Mouse (Mus musculus) ovary, postnatal 36 days (tissue): Measurements from ENCODE around the gene Syne1.
"Not testable (repeated sequence)": the region's sequence is repeated elsewhere in the genome, so short reads cannot be mapped to it uniquely, and the experiment has no call there.

ENCODE experiments used
- DNase-seq: peaks from one replicate; pipeline ENCODE4 v3.0.0; 2022; ENCODE audit warnings: low spot score, mixed read lengths

Gene Syne1

DNA sequence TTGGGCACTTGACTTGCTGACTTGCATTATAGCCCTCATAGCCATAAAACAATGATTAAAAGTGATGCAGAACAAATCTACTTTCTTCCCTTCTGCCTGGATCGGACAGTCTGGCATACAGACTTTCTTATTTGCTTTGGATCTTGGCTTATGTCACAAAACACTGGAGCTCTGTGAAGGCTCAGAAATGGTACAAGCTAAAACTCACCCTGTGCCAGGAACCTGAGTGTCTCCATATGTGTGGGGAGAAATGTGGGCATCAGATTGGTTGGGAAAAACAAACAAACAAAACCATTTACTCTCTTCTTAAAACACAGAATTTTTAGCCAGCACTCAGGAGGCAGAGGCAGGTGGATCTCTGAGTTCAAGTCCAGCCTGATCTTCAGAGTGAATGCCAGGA lies 30.6 kb downstream of the Syne1 start:
- DNase-seq, result no peak

DNA sequence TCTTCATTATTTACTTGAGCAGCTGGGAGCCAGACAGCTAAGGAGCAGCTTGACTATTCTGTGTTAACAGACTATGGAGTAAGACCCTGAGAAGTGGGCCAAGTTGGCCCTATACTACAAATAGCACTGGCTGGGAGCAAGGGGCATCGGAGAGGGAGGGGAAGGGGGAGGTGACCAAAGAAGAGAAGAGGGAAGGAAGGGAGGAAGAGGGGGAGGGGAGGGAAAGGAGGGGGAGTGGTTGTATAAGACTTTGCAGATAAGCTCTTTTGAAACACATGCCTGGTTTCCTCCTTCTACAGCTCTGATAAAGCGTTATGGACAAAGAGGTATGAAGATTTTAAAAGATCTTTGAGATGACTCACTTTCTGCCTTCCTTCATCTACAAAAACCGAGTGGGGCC lies 36.0 kb downstream of the Syne1 start:
- DNase-seq, result no peak

DNA sequence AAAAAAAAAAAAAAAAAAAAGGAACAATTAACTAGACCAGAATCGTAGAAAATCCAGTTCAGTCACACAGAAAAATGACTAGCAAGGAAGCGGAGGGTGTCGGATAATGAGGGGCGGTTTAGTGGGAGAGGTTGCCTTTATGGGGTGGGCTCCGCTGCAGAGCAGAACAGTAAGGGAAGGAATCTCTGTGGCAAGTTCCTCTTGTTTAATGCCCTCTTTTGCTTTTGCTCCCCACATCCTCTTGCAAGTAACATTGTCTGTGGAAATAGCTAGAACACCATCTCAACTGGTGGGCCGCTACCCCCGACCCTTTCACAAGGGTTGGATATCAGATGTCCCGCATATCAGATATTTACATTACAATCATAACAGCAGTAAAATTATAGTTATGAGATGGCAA lies 37.1 kb downstream of the Syne1 start:
- no peak for DNase-seq

DNA sequence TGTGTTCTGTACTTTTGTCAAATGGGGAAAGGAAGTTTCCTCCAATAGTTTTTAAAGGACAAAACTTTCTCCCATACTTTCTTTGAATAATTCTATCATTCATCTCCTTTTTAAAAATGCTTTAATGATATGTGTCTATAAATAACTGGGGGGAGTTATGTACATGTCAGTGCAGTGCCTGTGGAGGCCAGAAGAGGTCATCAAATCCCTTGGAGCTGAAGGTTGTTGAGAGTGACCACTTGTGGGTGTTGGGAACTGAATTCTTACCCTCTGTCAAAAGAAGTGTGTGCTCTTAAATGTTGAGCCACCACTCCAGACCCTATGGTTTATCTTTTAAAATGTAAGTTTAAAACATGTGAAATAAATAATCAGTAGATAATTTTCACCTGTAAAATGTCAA lies 39.0 kb downstream of the Syne1 start:
- DNase-seq, result no peak

DNA sequence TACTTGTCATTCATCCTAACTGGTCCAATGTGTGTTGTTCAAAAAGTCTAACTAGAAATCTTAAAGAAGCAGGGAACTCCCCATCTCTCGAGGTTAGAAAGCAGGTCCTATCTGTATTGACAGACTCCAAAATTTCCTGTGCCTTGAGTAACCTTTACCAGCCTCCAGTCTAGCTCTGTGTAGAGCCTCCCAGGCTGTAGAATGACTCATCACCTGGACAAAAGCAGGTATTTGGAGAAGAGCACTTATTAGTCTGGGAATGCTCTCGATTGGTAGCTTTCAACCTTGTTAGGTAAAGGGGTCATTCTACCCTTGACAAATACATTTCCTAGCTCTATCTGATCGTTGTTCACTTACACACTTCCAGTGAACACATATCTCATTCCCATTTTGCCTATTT lies 39.9 kb downstream of the Syne1 start:
- no peak for DNase-seq

DNA sequence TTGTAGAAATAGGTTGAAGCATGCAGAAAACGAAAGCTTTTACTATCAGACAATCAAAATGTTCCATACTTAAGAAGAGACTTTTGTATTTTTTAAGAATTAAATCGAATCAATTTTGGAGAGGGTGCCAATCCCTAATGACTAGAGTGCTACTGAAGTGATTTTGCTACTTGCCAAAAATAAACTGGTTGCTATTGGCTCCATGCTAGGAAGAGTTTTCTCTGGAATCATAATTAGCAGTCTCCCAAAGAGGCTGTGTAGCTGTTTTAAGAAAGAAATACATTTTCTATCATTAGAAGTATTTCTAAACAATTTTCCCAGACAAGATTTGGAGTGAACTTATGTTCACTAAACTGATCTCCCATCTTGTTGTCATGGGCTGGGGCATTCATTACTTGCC lies 43.8 kb downstream of the Syne1 start:
- DNase-seq, result no peak

DNA sequence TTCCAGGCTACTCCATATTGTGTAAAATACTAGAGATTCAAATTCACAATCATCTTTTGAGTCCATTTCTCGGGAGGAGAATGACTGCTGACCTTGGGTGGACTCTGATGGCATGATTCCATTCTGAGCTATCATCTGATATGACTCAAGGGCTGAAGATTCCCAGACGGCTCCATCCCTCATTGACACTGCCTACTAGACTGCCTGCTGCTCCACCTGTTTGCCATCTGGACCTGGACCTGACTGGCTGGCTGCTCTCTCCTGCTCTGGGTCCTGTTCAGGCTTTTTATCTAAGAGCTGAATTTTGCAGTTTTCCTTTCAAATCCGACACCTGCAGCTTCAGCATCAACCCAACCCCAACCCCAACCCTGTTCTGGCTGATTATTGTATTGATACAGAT lies 46.5 kb downstream of the Syne1 start:
- DNase-seq, result no peak

DNA sequence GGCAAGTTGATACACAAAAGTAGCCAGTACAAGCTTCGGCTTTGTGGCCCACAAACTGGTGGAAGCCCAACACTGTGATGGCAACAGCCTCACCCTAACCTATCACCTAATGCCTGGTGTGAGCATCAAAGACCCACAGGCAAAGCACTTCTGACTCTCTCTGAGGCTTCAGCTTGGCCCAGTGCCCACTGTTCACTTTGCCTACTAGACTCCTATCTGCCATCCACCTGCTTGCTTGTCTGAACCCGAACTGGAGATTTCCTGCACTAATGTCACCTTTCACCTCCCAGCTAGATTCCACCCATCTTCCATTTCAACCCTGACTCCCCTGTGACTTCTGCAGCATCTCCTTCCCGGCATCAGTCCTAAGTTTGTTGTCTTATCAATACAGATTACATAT lies 47.4 kb downstream of the Syne1 start:
- DNase-seq, result no peak

DNA sequence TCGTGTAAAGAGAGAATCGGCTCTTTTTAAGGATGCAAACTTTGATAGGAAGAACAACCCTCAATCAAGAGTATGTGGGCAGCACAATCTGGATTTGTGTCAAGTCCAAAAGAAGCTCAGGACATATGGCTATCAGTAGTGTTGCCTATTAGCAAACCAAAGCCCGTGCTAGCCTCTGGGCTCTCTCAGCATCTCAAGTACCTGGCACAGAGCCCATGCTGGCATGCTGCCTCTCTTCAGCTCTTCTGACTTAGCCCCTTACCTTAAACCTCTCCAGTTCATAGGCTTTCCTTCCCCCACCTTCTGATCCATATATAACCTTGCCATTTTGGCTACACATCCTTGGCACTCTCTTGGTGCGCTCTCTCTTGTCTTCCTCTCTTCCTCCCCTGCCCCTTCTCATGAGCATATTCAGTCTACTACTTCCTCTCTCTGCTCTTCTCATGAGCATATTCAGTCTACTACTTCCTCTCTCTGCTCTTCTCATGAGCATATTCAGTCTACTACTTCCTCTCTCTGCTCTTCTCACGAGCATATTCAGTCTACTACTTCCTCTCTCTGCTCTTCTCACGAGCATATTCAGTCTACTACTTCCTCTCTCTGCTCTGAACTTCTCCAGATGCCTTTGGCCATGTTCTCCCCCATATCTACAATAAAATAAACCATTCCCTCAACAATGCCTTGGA lies 51.5 kb downstream of the Syne1 start:
- not testable (repeated sequence) for DNase-seq

DNA sequence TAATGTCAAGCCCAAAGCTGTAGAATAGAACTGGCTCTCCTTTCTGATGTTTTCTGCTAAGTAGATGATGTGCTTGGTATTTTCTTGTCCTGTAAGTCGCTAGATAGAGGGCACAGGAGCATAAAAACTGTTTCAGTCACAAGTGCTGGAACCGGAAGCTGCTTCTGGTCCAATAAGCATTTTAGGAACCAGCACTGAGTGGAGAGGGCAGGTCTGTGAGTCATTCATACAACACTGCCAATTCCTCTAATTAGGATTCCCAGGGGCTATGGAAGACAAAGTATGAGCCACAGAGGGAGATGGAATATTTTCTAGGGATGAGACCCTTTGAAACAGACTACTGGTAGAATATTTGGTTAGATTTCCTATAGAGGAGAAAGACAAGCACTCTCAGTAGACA lies 53.4 kb downstream of the Syne1 start:
- DNase-seq, result no peak

DNA sequence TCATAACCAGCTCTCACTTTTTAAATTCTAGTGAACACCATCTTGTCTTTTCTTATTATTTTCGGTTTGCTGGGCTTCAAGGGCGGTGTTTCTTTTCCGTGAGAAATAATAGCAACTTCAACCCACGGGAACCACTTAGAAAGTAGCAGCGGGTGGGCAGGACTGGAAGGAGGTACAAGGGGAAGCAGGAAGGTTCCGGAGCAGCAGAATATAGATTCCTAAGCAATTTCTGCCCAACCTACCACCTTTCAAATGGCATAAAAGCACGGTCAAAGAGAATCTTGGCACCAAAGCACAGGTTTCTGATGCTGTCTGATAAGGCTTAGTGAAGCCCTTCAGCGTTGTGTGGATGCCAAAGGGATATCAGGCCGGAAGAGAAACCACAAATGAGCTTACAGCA lies 60.2 kb downstream of the Syne1 start:
- DNase-seq, result no peak

DNA sequence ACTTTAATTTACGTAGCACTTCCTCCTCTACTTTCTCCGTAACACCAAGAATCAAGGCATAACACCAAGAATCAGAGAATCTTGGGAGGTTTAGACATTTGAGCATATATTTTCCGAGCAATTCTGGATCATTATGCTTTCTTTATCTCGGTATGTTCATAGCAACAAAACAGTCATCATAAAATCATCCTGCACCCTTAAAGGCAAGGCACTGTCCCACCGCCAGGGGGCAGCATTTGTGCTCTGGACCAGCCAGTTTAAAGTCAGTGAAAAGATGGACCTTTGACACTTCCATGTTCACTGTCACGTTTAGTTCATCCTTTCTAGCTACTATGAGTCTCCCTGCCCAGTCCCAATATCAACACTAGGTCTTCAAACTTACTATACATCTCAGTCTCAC lies 61.3 kb downstream of the Syne1 start:
- no peak for DNase-seq

DNA sequence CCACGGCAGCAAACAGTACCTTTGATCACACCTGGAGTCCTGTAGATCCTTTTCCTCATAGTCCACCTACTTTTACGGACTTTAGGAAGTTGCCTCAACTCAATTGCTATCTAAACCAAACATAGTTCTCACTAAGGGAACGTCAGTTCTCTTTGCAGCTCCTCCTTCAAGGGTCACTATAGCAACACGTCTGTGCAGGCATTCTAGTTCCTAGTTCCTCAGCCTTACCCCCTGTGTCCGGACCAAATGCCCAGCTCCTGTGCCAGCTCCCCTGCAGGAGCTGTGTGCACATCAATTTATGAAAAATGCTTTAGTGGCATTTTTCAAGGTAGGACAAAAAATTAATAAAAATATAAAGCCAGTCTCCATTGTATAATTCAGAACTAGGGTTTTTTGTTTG lies 63.2 kb downstream of the Syne1 start:
- no peak for DNase-seq

DNA sequence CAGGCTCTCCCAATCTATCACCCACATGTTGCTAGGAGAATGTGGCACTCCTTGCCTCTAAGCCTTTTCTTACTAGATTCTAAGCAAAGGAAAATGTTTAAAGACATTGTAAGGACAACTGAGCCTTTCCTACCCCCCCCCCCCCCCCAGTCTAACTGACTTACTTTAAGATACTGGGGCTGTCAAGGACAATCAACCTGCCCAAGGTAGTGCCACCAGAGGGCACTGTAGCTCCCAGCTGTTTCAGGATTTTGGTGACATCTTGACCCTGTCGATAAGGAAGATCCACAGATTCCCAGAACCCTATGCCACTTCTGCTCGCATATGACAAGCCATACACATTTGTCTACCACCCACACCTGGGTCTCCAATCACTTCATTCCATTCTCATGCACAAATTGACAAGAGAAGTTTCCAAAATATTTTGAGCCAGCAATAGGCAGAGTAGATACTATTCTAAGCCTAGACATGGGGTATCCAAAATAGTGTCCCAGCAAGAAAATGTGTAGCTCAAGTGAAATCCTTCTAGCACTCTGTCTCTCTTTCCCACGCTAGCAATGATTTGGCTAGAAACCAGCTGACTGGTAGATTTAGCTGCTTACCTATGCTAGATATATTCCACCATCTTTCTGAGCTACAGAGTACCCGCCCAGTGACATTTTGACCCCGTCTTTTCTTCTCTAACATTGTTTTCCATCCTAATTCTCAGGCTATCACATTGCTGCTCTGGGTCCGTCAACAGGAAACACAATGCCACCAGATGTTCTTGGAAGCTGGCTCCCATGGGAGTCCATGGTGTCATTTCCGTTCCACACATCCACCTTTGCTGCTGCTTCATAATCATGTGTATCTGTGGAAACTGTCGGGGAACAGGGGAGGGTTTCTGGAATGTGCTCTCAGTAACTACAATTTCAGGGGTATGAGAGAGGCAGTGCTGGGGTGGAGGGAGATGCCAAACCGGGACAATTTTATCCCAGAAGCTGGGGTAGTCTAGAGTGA lies 70.4 kb downstream of the Syne1 start:
- DNase-seq, result no peak

DNA sequence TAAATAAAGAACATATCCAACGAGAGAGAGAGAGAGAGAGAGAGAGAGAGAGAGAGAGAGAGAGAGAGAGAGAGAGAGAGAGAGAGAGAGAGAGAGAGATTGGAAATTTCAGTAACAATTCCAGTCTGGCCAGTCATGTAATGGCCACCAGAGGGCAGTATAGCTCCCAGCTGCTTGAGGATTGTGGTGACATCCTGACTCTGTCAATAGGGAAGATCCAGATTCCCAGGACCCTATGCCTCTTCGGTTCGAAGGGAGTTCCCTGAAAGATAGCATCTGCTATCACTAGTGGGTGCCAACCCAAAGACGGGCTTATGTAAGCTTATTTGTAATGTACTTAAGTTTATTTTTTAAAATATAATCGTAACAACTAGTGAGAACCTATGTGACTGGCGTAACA lies 71.2 kb downstream of the Syne1 start:
- DNase-seq, result peak; percentile 10

DNA sequence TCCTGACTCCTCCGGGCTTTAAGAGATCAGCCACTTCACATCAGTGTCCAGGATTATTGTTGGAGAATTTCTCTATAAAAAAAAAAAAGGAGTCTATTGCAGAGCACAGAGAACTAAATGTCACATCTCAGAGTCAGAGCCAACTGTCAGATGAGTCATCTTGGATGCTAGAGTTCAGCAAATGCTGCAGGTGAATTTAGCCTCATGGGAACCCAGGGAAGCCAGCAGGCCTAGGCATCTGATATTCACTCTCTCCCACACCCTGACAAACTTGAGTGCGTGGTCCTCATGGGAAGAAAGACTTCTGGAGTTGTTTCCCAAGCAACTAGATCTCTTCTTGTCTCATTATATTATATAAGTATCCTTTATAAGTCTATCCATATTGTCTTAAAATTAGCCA lies 82.6 kb downstream of the Syne1 start:
- no peak for DNase-seq

DNA sequence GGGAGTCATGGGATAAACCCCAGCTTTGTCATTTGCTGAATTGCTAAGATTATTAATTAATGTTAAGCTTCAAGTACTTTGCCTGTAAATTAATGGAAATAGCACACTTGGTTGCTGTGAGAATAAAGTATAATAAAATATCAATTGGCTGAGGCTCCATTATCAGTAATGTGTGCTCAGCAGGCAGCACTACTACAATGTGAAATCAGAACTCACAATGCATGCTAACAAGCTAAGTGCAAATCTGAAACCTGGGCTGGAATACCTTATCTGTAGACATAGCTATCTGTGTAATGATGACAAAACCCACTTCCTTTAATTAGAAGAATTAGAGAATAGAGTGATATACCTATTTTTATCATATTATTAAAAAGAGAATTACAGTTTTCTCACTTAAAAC lies 97.5 kb downstream of the Syne1 start:
- DNase-seq, result no peak

DNA sequence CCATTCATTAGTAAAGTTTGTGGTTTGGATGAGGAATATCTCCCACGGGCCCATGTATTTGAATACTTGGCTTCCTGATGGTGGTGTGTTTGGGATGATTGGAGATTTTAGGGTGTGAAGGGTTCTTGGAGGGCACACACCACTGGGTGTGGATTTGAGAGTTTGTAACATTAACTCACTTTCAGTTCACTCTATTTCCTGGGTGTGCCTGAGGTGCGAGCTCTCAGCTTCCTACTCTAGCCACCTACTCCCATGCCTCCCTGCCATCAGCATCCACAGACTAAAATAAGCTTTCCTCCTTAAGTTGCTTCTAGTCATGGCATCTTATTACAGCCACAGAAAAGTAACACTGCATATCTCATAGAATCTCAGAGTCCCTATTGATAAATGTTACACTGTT lies 101.3 kb downstream of the Syne1 start:
- DNase-seq, result no peak

DNA sequence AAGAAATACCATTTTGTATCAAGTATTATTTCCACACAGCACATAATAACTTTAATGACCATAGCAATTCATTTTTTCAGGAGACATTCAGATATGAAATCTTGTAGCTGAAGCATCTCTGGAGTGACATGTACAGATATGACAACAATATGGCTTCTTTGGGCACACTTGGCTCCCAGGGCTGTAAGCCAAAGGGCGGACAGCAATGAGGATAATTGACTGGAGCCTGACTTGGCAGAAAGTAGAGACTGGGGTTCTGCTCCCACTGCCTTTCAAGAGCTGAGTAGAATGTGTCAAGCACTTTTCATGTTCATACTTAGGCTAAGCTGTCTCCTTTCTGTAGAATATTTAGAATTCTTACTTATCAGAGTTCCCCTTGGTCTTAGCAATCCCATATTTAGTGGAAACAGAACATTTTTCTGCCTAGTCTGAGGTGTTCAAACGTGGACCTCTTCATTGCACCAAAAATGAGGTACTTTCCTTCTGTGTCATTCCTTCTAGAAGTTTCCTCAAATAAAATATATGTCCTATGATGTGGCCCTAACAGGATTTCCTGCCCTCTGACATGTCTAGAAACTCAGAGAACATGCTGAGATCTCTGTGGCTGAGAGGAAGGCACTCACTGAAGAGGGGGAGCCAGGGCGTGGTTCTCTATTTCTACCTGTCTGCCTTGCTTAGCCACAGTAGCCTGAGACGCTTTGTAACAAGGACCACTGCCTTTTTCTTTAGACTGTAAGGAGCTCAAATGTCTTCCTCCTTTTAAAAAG lies 103.1 kb downstream of the Syne1 start:
- DNase-seq, result no peak

DNA sequence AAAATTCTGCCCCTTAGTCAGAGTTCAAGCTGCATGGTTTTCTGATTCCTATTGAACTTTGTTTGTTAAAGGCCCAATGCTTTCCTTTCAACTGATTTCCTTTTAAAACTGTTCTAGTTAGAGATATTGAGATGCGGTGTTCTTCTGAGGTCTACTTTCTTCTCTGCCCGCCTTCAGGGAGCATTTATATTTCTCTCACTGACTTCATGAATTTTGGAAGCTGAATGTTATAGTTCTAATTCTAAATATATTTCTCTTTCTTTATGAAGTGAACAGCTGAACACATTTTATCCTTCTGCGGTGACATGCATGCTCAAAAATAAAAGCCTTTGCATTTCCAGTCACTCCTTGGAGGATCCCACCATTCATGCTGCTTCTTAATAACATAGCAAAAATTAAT lies 106.0 kb downstream of the Syne1 start:
- no peak for DNase-seq

DNA sequence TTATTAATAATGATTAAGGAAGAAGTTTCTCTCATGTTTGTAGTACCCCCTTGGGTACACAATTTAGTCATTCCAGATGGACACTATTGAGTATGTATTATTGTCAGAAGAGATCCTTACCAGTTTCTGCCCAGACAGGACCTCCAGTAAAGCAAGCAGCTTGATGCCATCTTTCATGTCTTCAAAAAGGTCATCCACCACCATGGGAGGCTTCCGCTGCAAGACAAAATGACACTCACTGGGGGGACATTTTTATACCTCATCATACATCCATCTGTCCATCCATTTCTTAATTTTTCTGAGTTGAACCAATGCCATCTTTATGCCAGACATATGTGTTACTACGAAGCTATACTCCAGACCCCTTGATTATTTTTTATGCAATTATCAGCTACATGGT lies 108.3 kb downstream of the Syne1 start:
- no peak for DNase-seq

DNA sequence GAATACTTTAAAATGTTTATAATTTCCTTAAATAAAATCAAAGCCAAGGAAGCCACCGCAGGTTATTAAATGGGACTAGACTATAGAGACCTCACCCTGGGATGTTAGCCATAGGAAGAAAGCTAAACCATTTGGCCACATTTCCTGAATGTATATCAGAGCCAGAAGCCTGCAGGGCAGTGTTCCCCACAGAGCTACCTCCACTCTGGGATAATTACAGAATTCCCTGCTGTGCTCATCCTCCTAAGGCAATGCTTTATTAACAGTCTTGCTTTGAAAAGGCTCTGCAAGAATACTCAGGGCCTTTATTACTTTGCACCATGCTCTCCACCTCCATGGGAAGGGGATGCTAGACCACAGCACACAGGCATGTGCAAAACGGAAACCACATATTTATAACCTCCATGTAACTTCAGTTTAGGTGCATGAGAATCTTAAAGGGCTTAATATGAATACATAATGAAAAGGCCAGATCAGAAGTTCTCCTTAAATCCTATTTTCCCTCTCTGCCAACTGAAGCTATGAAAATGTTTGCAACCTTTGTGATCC lies 111.4 kb downstream of the Syne1 start:
- DNase-seq, result no peak
